Mouse (Mus musculus): Measurements from ENCODE around the gene Rfc2. TPM values are rescaled to one million over a fixed set of nuclear protein-coding genes. Genes with fewer than 3 reads are reported as not detected.

Rfc2 gene
- total and polyA plus RNA-seq, 2 experiments from 2014 or later = 58.1 to 155 TPM

GRCm38 (mm10) chr5:134568964-134569491 lies 12.1 kb upstream of the Rfc2 start:
- H3K36me3 ChIP-seq (ENCODE audit: insufficient read depth, low read length) = no peaks in the 10 kb centered on the region
- H3K9ac ChIP-seq (replicated peaks; ENCODE audit: low read length, poor library complexity, severe bottlenecking) = no peak overlapping the region
- WGBS = 58% methylated on average over 8 of the region's 8 CpGs
- no peak overlapping the region for H3K4me2 ChIP-seq (ENCODE audit: low read depth, low read length, poor library complexity, severe bottlenecking)
- 0 out of 2 replicates have a peak, but pooled peaks cover 3% of the 10 kb centered on the region for H3K4me1 ChIP-seq (ENCODE audit: insufficient read depth, low read length)
- ATAC-seq (ENCODE audit: low FRiP score) (no peak), DNase-seq (ENCODE audit: low spot score) (no peak)
- H3K27ac ChIP-seq (ENCODE audit: low read depth, low read length) = no peak overlapping the region
- no peaks in the 10 kb centered on the region for H3K27me3 ChIP-seq (ENCODE audit: insufficient read depth, low read length)
- H3K4me3 ChIP-seq (ENCODE audit: low read depth, low read length) = no peak overlapping the region
- no peaks in the 10 kb centered on the region for H3K9me3 ChIP-seq (ENCODE audit: low read length)
- no peak for TF ChIP-seq CTCF (IDR thresholded peaks at IDR 0.05)

GRCm38 (mm10) chr5:134571730-134572507 lies 9.2 kb upstream of the Rfc2 start:
- Histone ChIP-seq H3K27ac (ENCODE audit: low read depth, low read length) (0 out of 2 replicates have a peak overlapping the region, but pooled peaks have one; percentile 57), H3K9me3 (ENCODE audit: low read length) (no peaks in the 10 kb centered on the region), H3K9ac (replicated peaks; ENCODE audit: low read length, poor library complexity, severe bottlenecking) (peak overlapping the region; percentile 47), H3K27me3 (ENCODE audit: insufficient read depth, low read length) (no peaks in the 10 kb centered on the region), H3K4me3 (ENCODE audit: low read depth, low read length) (peak overlapping the region; percentile 48), H3K4me2 (ENCODE audit: low read depth, low read length, poor library complexity, severe bottlenecking) (peak overlapping the region; percentile 90), H3K4me1 (ENCODE audit: insufficient read depth, low read length) (0 out of 2 replicates have a peak, but pooled peaks cover 3% of the 10 kb centered on the region), H3K36me3 (ENCODE audit: insufficient read depth, low read length) (no peaks in the 10 kb centered on the region)
- WGBS = 1% methylated on average over 23 of the region's 23 CpGs
- TF ChIP-seq CTCF (IDR thresholded peaks at IDR 0.05) = no peak
- ATAC-seq (ENCODE audit: low FRiP score) = peak; percentile 63
- DNase-seq (ENCODE audit: low spot score) = peak; percentile 87

- no peak for TF ChIP-seq CTCF (IDR thresholded peaks at IDR 0.05)
Observed at GRCm38 (mm10) chr5:134572508-134573214, 8.5 kb upstream of the Rfc2 start.

GRCm38 (mm10) chr5:134575833-134576232 lies 5.3 kb upstream of the Rfc2 start:
- no peak for TF ChIP-seq CTCF (IDR thresholded peaks at IDR 0.05)
- H3K4me2 ChIP-seq (ENCODE audit: low read depth, low read length, poor library complexity, severe bottlenecking) = no peak overlapping the region
- H3K4me1 ChIP-seq (ENCODE audit: insufficient read depth, low read length) = 0 out of 2 replicates have a peak, but pooled peaks cover 3% of the 10 kb centered on the region
- ATAC-seq (ENCODE audit: low FRiP score) = no peak
- no peaks in the 10 kb centered on the region for H3K27me3 ChIP-seq (ENCODE audit: insufficient read depth, low read length)
- no peak overlapping the region for H3K27ac ChIP-seq (ENCODE audit: low read depth, low read length)
- H3K9me3 ChIP-seq (ENCODE audit: low read length) = no peaks in the 10 kb centered on the region
- WGBS = 94% methylated on average over 5 of the region's 5 CpGs
- no peak overlapping the region for H3K9ac ChIP-seq (replicated peaks; ENCODE audit: low read length, poor library complexity, severe bottlenecking)
- H3K4me3 ChIP-seq (ENCODE audit: low read depth, low read length) = no peak overlapping the region
- H3K36me3 ChIP-seq (ENCODE audit: insufficient read depth, low read length) = no peaks in the 10 kb centered on the region
- DNase-seq (ENCODE audit: low spot score) = no peak

More at GRCm38 (mm10) chr5:134572508-134573214, 8.5 kb upstream of the Rfc2 start:
- no peak overlapping the region for H3K27ac ChIP-seq (ENCODE audit: low read depth, low read length)
- 48% methylated on average over 10 of the region's 10 CpGs for WGBS
- peak overlapping the region; percentile 48 for H3K4me3 ChIP-seq (ENCODE audit: low read depth, low read length)
- H3K36me3 ChIP-seq (ENCODE audit: insufficient read depth, low read length) = no peaks in the 10 kb centered on the region
- ATAC-seq (ENCODE audit: low FRiP score) (no peak), DNase-seq (ENCODE audit: low spot score) (no peak)
- H3K4me1 ChIP-seq (ENCODE audit: insufficient read depth, low read length) = 0 out of 2 replicates have a peak, but pooled peaks cover 3% of the 10 kb centered on the region
- H3K9me3 ChIP-seq (ENCODE audit: low read length) = no peaks in the 10 kb centered on the region
- H3K9ac ChIP-seq (replicated peaks; ENCODE audit: low read length, poor library complexity, severe bottlenecking) = no peak overlapping the region
- no peaks in the 10 kb centered on the region for H3K27me3 ChIP-seq (ENCODE audit: insufficient read depth, low read length)
- H3K4me2 ChIP-seq (ENCODE audit: low read depth, low read length, poor library complexity, severe bottlenecking) = peak overlapping the region; percentile 90

GRCm38 (mm10) chr5:134576517-134577220 lies 4.5 kb upstream of the Rfc2 start:
- H3K9ac ChIP-seq (replicated peaks; ENCODE audit: low read length, poor library complexity, severe bottlenecking) = no peak overlapping the region
- no peak for ATAC-seq (ENCODE audit: low FRiP score)
- no peaks in the 10 kb centered on the region for H3K9me3 ChIP-seq (ENCODE audit: low read length)
- no peak overlapping the region for H3K27ac ChIP-seq (ENCODE audit: low read depth, low read length)
- DNase-seq (ENCODE audit: low spot score) = no peak
- H3K27me3 ChIP-seq (ENCODE audit: insufficient read depth, low read length) = no peaks in the 10 kb centered on the region
- 80% methylated on average over 14 of the region's 14 CpGs for WGBS
- no peak overlapping the region for H3K4me3 ChIP-seq (ENCODE audit: low read depth, low read length)
- H3K4me2 ChIP-seq (ENCODE audit: low read depth, low read length, poor library complexity, severe bottlenecking) = no peak overlapping the region
- no peaks in the 10 kb centered on the region for H3K36me3 ChIP-seq (ENCODE audit: insufficient read depth, low read length)
- 0 out of 2 replicates have a peak, but pooled peaks cover 3% of the 10 kb centered on the region for H3K4me1 ChIP-seq (ENCODE audit: insufficient read depth, low read length)
- peak; percentile 32 for TF ChIP-seq CTCF (IDR thresholded peaks at IDR 0.05)
